ENCODE assay signal across 8 mouse cellular contexts in genomic region chr13:47043833-47044616, GRCm38 (mm10). TPM values are rescaled to one million over a fixed set of nuclear protein-coding genes. Genes with fewer than 3 reads are reported as not detected.
A peak's percentile ranks its signal among the peaks of the same experiment; 100 is the strongest.
DNase-seq lines count a peak whose midpoint lies in the region; ATAC-seq and TF ChIP-seq lines count a peak whose summit lies in the region.

No protein-coding gene starts in this region.

- H3K27ac ChIP-seq in bone marrow macrophage, adult 2 months (ENCODE audit: insufficient read depth, low read depth, low read length) = no peak overlapping the region
- H3K27ac ChIP-seq in forebrain, embryonic 15.5 days (replicated peaks) = peak overlapping the region; percentile 70
- peak overlapping the region; percentile 83 for H3K27ac ChIP-seq in hindbrain, embryonic 16.5 days (ENCODE audit: low read depth, low read length)
- H3K27ac ChIP-seq in lung, embryonic 16.5 days (ENCODE audit: low read length) = peak overlapping the region; percentile 41; the same call in 1 of the 2 replicates

- H3K36me3 ChIP-seq in forebrain, embryonic 15.5 days = peaks cover 6% of the 10 kb centered on the region; the same call in 1 of the 2 replicates
- peaks cover 5% of the 10 kb centered on the region for H3K36me3 ChIP-seq in hindbrain, embryonic 16.5 days (ENCODE audit: control insufficient read depth, insufficient read depth, low read length)
- peaks cover 3% of the 10 kb centered on the region; the same call in 1 of the 2 replicates for H3K36me3 ChIP-seq in lung, embryonic 16.5 days (ENCODE audit: control insufficient read depth, insufficient read depth, low read length)

- no peak for DNase-seq in lung, adult 2 months
- no peak for DNase-seq in lung, postnatal 14 days
- DNase-seq in ovary, postnatal 36 days (ENCODE audit: low spot score) = peak; percentile 20
- DNase-seq in layer of hippocampus, adult 9-10 months (ENCODE audit: low spot score) = no peak

- no peaks in the 10 kb centered on the region for H3K9me3 ChIP-seq in forebrain, embryonic 15.5 days
- H3K9me3 ChIP-seq in hindbrain, embryonic 16.5 days (ENCODE audit: control insufficient read depth, low read length) = no peaks in the 10 kb centered on the region
- H3K9me3 ChIP-seq in lung, embryonic 16.5 days (ENCODE audit: control insufficient read depth, low read length) = no peaks in the 10 kb centered on the region

- H3K4me2 ChIP-seq in forebrain, embryonic 15.5 days (replicated peaks) = peak overlapping the region; percentile 95
- peak overlapping the region; percentile 95 for H3K4me2 ChIP-seq in hindbrain, embryonic 16.5 days (ENCODE audit: low read length)
- peak overlapping the region; percentile 98 for H3K4me2 ChIP-seq in lung, embryonic 16.5 days (ENCODE audit: low read depth, low read length)

- H3K9ac ChIP-seq in forebrain, embryonic 15.5 days (replicated peaks) = peak overlapping the region; percentile 80
- peak overlapping the region; percentile 88 for H3K9ac ChIP-seq in hindbrain, embryonic 16.5 days (ENCODE audit: low read depth, low read length)
- H3K9ac ChIP-seq in lung, embryonic 16.5 days (ENCODE audit: low read length) = peak overlapping the region; percentile 76

- peak overlapping the region; percentile 97 for H3K4me3 ChIP-seq in lung, adult 2 months (replicated peaks; ENCODE audit: extremely low read depth, low read depth, low read length)
- peak overlapping the region; percentile 100 for H3K4me3 ChIP-seq in bone marrow macrophage, adult 2 months (ENCODE audit: insufficient read depth, low read length)
- peak overlapping the region; percentile 86 for H3K4me3 ChIP-seq in forebrain, embryonic 15.5 days
- peak overlapping the region; percentile 93 for H3K4me3 ChIP-seq in hindbrain, embryonic 16.5 days (ENCODE audit: low read length)
- peak overlapping the region; percentile 68 for H3K4me3 ChIP-seq in lung, embryonic 16.5 days (ENCODE audit: low read length)

- WGBS in lung, adult 2 months = 2% methylated on average over 45 of the region's 45 CpGs
- WGBS in forebrain, embryonic 15.5 days = under 1% methylated on average over 45 of the region's 45 CpGs
- under 1% methylated on average over 43 of the region's 45 CpGs for WGBS in hindbrain, embryonic 16.5 days
- WGBS in lung, embryonic 16.5 days = under 1% methylated on average over 42 of the region's 45 CpGs

- TF ChIP-seq POLR2A in lung, adult 2 months (IDR thresholded peaks at IDR 0.05; ENCODE audit: borderline replicate concordance, extremely low read depth, low read depth, low read length) = no peak
- no peak for TF ChIP-seq POLR2A in bone marrow macrophage, adult 2 months (IDR thresholded peaks at IDR 0.05; ENCODE audit: borderline replicate concordance, low read depth, low read length)

- H3K4me1 ChIP-seq in lung, adult 2 months (ENCODE audit: control insufficient read depth, insufficient read depth, low read length) = peaks cover 7% of the 10 kb centered on the region
- peaks cover 10% of the 10 kb centered on the region for H3K4me1 ChIP-seq in bone marrow macrophage, adult 2 months (ENCODE audit: control insufficient read depth, insufficient read depth, low read length)
- H3K4me1 ChIP-seq in forebrain, embryonic 15.5 days = peaks cover 17% of the 10 kb centered on the region
- H3K4me1 ChIP-seq in hindbrain, embryonic 16.5 days (ENCODE audit: control insufficient read depth, insufficient read depth, low read depth, low read length) = peaks cover 6% of the 10 kb centered on the region
- peaks cover 9% of the 10 kb centered on the region for H3K4me1 ChIP-seq in lung, embryonic 16.5 days (replicated peaks; ENCODE audit: control insufficient read depth, insufficient read depth, low read length)

- H3K27me3 ChIP-seq in forebrain, embryonic 15.5 days = no peaks in the 10 kb centered on the region
- no peaks in the 10 kb centered on the region for H3K27me3 ChIP-seq in hindbrain, embryonic 16.5 days (replicated peaks; ENCODE audit: control insufficient read depth, insufficient read depth, low read length)
- H3K27me3 ChIP-seq in lung, embryonic 16.5 days (ENCODE audit: control insufficient read depth, insufficient read depth, low read depth, low read length) = no peaks in the 10 kb centered on the region

- no peak for TF ChIP-seq CTCF in lung, adult 2 months (IDR thresholded peaks at IDR 0.05; ENCODE audit: insufficient read depth, low read length)
- TF ChIP-seq CTCF in bone marrow macrophage, adult 2 months (IDR thresholded peaks at IDR 0.05; ENCODE audit: low read depth, low read length) = no peak

- peak; percentile 55 for ATAC-seq in forebrain, embryonic 15.5 days (replicated peaks)
- peak; percentile 34 for ATAC-seq in hindbrain, embryonic 16.5 days
- peak; percentile 21; the same call in 1 of the 2 replicates for ATAC-seq in lung, embryonic 16.5 days (ENCODE audit: low read depth)

RNA-seq across cellular contexts. Expression of gene Tpmt, which starts 0.5 kb away (rescaled TPM):
- 1.0 and 2.3 TPM in 2 replicates for polyA plus RNA-seq in lung, adult 2 months (2012; rRNA removed)
- polyA plus RNA-seq in bone marrow macrophage, adult 2 months (2012; ENCODE audit: insufficient read depth, insufficient read length, missing spikeins) = 6.2 and 14.1 TPM in 2 replicates
- 23.2 and 23.6 TPM in 2 replicates for polyA plus RNA-seq in forebrain, embryonic 15.5 days (2015; fragmentation: Nextera tagmentation; extraction: Ambion mirVana)
- polyA plus RNA-seq in hindbrain, embryonic 16.5 days (2015; fragmentation: Nextera tagmentation; extraction: Ambion mirVana) = 19.6 and 22.7 TPM in 2 replicates
- 22.6 and 24.8 TPM in 2 replicates for polyA plus RNA-seq in lung, embryonic 16.5 days (2015; fragmentation: Nextera tagmentation; extraction: Ambion mirVana)

RNA-seq across cellular contexts. Expression of gene Kdm1b, which starts 0.7 kb away (rescaled TPM):
- 7.7 and 9.7 TPM in 2 replicates for polyA plus RNA-seq in lung, adult 2 months (2012; rRNA removed)
- polyA plus RNA-seq in bone marrow macrophage, adult 2 months (2012; ENCODE audit: insufficient read depth, insufficient read length, missing spikeins) = 11.6 and 13.7 TPM in 2 replicates
- polyA plus RNA-seq in forebrain, embryonic 15.5 days (2015; fragmentation: Nextera tagmentation; extraction: Ambion mirVana) = 21.8 and 22.3 TPM in 2 replicates
- polyA plus RNA-seq in hindbrain, embryonic 16.5 days (2015; fragmentation: Nextera tagmentation; extraction: Ambion mirVana) = 17.5 and 20.7 TPM in 2 replicates
- 10.7 and 11.5 TPM in 2 replicates for polyA plus RNA-seq in lung, embryonic 16.5 days (2015; fragmentation: Nextera tagmentation; extraction: Ambion mirVana)

RNA-seq across cellular contexts. Expression of gene Nhlrc1, which starts 29.4 kb away (rescaled TPM):
- polyA plus RNA-seq in lung, adult 2 months (2012; rRNA removed) = 4.4 and 5.8 TPM in 2 replicates
- 1.2 and 1.3 TPM in 2 replicates for polyA plus RNA-seq in bone marrow macrophage, adult 2 months (2012; ENCODE audit: insufficient read depth, insufficient read length, missing spikeins)
- 14.1 and 15.0 TPM in 2 replicates for polyA plus RNA-seq in forebrain, embryonic 15.5 days (2015; fragmentation: Nextera tagmentation; extraction: Ambion mirVana)
- 17.8 and 18.2 TPM in 2 replicates for polyA plus RNA-seq in hindbrain, embryonic 16.5 days (2015; fragmentation: Nextera tagmentation; extraction: Ambion mirVana)
- polyA plus RNA-seq in lung, embryonic 16.5 days (2015; fragmentation: Nextera tagmentation; extraction: Ambion mirVana) = 2.6 and 2.8 TPM in 2 replicates
